Mouse (Mus musculus): ENCODE data around the gene Ermn. TPM values are rescaled to one million over a fixed set of nuclear protein-coding genes. Genes with fewer than 3 reads are reported as not detected.

Gene Ermn
- polyA plus RNA-seq, 1 experiment from 2014 or later = 2.5 TPM

- Histone ChIP-seq H3K27ac (replicated peaks) (no peak overlapping the region), H3K9ac (replicated peaks) (no peak overlapping the region), H3K4me3 (no peak overlapping the region), H3K4me2 (replicated peaks) (no peak overlapping the region), H3K27me3 (no peaks in the 10 kb centered on the region), H3K36me3 (no peaks in the 10 kb centered on the region), H3K4me1 (no peaks in the 10 kb centered on the region), H3K9me3 (no peaks in the 10 kb centered on the region)
- no peak for ATAC-seq (replicated peaks)
- 84% methylated on average over 3 of the region's 3 CpGs for WGBS
Observed at GRCm38 (mm10) chr2:58001497-58001896, 51.2 kb downstream of the Ermn start.

- 63% methylated on average over 12 of the region's 12 CpGs for WGBS
- no peaks in the 10 kb centered on the region for H3K4me1 ChIP-seq
- no peak for ATAC-seq (replicated peaks)
- no peak within 1 kb of the TSS for H3K9ac ChIP-seq (replicated peaks)
- no peaks in the 10 kb centered on the region for H3K9me3 ChIP-seq
- H3K4me3 ChIP-seq = no peak within 1 kb of the TSS
- H3K27ac ChIP-seq (replicated peaks) = no peak within 1 kb of the TSS
- no peak within 1 kb of the TSS for H3K4me2 ChIP-seq (replicated peaks)
- no peaks in the 10 kb centered on the region for H3K36me3 ChIP-seq
- no peaks in the 10 kb centered on the region for H3K27me3 ChIP-seq
Observed at GRCm38 (mm10) chr2:57997752-57998430, 54.8 kb downstream of the Ermn start, which contains the start of gene Galnt5. TSS of gene Galnt5 (plus strand) at chr2:57997884.

Other genes starting within 250 kb of the Ermn start
- not detected in 2 replicates for gene Galnt5, start 55.0 kb downstream of the Ermn start, polyA plus RNA-seq (2015; fragmentation: Nextera tagmentation; extraction: Ambion mirVana)
- gene Cytip, start 142.7 kb upstream of the Ermn start, polyA plus RNA-seq (2015; fragmentation: Nextera tagmentation; extraction: Ambion mirVana) = 0.09 TPM in 1 of 2 replicates, not detected in the other